Mouse (Mus musculus) heart, embryonic 12.5 days (tissue): ENCODE data around the gene Smyd1. TPM values are rescaled to one million over a fixed set of nuclear protein-coding genes. Genes with fewer than 3 reads are reported as not detected.

Source experiments
- ATAC-seq: fragments of 200-750 bp; cut with Nextera tagmentation; 2 replicates; pipeline ENCODE4 v1.8.0; 2017; ENCODE audit warnings: moderate TSS enrichment, moderate library complexity; ENCODE audit not compliant: insufficient number of reproducible peaks, low FRiP score
- H3K27ac ChIP-seq: fragments of 300-500 bp; sonication (generic); 2 replicates; pipeline ENCODE4 v1.5.1; 2016; ENCODE audit warnings: mild to moderate bottlenecking, moderate library complexity; ENCODE audit not compliant: poor library complexity, severe bottlenecking
- H3K27me3 ChIP-seq: fragments of 300-500 bp; sonication (generic); replicated peaks from 2 replicates; pipeline ENCODE4 v1.6.1; 2016; ENCODE audit warnings: mild to moderate bottlenecking, moderate library complexity
- H3K36me3 ChIP-seq: fragments of 300-500 bp; sonication (generic); 2 replicates; pipeline ENCODE4 v1.6.1; 2016; ENCODE audit warnings: mild to moderate bottlenecking, moderate library complexity
- H3K4me1 ChIP-seq: fragments of 300-500 bp; sonication (generic); replicated peaks from 2 replicates; pipeline ENCODE4 v1.6.1; 2016; ENCODE audit warnings: mild to moderate bottlenecking
- H3K4me2 ChIP-seq: fragments of 300-500 bp; sonication (generic); 2 replicates; pipeline ENCODE4 v1.6.1; 2016; ENCODE audit warnings: mild to moderate bottlenecking, moderate library complexity
- H3K4me3 ChIP-seq: fragments of 300-500 bp; sonication (generic); 2 replicates; pipeline ENCODE4 v1.5.1; 2016; ENCODE audit warnings: mild to moderate bottlenecking
- H3K9ac ChIP-seq: fragments of 300-500 bp; sonication (generic); 2 replicates; pipeline ENCODE4 v1.6.1; 2016; ENCODE audit warnings: mild to moderate bottlenecking, moderate library complexity
- H3K9me3 ChIP-seq: fragments of 300-500 bp; sonication (generic); replicated peaks from 2 replicates; pipeline ENCODE4 v1.6.1; 2016; ENCODE audit warnings: mild to moderate bottlenecking, moderate library complexity
- WGBS: fragments of 180-500 bp; shearing (Covaris S2); methylation state at CpG from one replicate; pipeline ENCODE4 v1.1.7; 2016; 5-methylcytosine and 5-hydroxymethylcytosine counted together
- polyA plus RNA-seq: library from polyadenylated mRNA; unstranded; fragments of >200 nt; fragmentation: Nextera tagmentation; extraction: Ambion mirVana; gene quantifications from 2 replicates; pipeline ENCODE4 v1.2.1, GENCODE M21; 2016

Gene Smyd1
- polyA plus RNA-seq, 1 experiment from 2014 or later, result 113 TPM

DNA sequence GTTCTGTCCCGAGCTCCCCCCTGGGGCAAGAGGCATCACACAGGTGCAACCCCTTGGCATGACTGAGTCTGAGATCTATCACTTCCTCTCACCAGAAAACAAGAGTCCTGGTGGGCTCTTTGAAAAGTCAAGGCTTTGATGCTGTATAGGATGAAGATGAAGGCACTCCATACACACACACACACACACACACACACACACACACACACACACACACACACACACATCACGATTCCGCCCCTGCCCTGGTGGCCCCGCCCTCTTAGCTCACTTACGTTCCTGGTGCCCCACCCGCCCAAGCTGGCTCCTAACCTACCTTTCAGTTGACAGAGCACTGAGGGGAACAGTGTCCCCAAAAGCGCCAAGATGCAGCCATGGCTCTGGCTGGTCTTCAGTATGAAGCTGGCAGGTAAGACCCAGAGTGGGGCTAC, 473 bp upstream of the Smyd1 start, which contains the start of gene Cd8b1:
Gene Cd8b1, plus strand, starts transcription at position 298 of the 431 bp plus-strand sequence.
- no peak within 1 kb of the TSS for H3K9ac ChIP-seq
- H3K9me3 ChIP-seq, result no peaks in the 10 kb centered on the region
- no peaks in the 10 kb centered on the region for H3K36me3 ChIP-seq
- H3K4me2 ChIP-seq, result no peak within 1 kb of the TSS
- WGBS, result 77% methylated on average over 7 of the region's 7 CpGs
- no peak within 1 kb of the TSS for H3K27ac ChIP-seq
- no peaks in the 10 kb centered on the region for H3K4me1 ChIP-seq
- no peak within 1 kb of the TSS for H3K4me3 ChIP-seq
- no peak for ATAC-seq
- no peaks in the 10 kb centered on the region for H3K27me3 ChIP-seq

DNA sequence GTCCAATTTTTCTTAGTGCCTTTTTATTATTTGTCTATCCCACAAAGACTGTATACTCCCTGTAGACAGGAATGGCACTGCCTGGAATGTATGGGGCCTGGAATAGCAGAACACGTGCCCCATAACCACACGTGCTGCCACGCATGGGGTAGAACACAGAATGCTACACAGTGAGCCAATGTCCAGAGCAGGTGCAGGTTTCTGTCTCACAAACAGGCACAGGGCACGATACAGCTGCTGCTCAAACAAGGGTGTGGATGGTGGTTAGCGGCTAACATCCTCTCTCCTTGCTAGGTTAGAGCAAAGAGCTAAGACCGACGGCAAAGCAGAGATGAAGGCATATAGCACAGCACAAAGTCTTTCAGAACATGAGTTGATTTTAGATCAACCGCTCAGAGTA, 14.5 kb downstream of the Smyd1 start:
- Histone ChIP-seq H3K4me3 (no peak overlapping the region), H3K9me3 (no peaks in the 10 kb centered on the region), H3K36me3 (no peaks in the 10 kb centered on the region), H3K9ac (no peak overlapping the region), H3K4me1 (no peaks in the 10 kb centered on the region), H3K27ac (no peak overlapping the region), H3K27me3 (no peaks in the 10 kb centered on the region), H3K4me2 (no peak overlapping the region)
- 78% methylated on average over 8 of the region's 8 CpGs for WGBS
- ATAC-seq, result no peak

DNA sequence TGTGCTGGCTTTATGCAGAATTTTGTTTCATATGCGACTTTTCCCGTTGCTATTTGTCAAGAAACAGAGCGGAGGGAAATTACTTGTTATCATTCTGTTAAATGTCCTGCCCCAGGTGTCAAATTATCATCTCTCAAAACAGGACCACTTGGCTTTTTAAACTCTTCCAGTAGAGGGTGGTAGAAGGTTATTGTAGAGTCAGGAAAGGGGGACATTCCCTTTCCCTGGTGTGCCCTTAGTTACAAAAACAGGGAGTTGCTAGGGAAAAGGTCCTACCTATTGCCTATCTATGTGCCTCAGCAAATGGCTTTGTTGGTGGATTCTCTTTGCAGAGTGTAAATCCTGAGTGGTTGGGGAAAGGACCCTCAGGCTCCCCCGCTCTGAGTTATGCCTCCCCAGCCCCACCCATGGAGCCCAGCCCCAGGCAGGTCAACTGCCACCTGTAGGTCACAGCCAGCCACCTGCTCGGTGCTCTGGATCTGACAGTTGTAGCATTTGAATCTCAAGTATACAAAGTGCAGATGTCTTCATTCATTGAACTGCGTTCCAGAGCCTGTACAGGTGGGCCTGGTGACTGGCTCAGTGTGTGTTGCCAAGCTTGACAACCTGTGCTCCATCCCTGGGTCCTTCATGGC, 19.8 kb downstream of the Smyd1 start:
- H3K9ac ChIP-seq, result no peak overlapping the region
- ATAC-seq, result no peak
- H3K36me3 ChIP-seq, result no peaks in the 10 kb centered on the region
- H3K4me2 ChIP-seq, result no peak overlapping the region
- 57% methylated on average over 6 of the region's 6 CpGs for WGBS
- H3K27ac ChIP-seq, result no peak overlapping the region
- H3K27me3 ChIP-seq, result no peaks in the 10 kb centered on the region
- H3K9me3 ChIP-seq, result no peaks in the 10 kb centered on the region
- no peaks in the 10 kb centered on the region for H3K4me1 ChIP-seq
- no peak overlapping the region for H3K4me3 ChIP-seq

DNA sequence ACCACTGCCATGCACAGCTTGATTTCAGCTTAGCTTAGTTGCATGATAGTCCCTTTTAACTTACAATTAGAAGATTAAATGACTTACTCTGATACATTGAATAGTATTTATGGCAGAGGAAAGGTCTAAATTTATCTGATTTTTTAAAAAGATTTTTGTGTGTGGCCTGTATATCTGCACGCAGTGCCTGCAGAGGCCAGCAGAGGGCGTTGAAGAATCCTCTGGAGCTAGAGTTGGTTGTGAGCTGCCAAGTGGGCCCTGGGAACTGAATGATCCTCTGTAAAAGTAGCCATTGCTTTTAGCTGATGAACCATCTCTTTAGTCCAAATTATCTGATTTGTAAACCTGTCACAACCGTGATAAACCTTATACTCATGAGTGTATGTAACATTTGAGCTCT, 23.3 kb downstream of the Smyd1 start:
- Histone ChIP-seq H3K9ac (no peak overlapping the region), H3K4me3 (no peak overlapping the region), H3K36me3 (no peaks in the 10 kb centered on the region), H3K27ac (no peak overlapping the region), H3K27me3 (no peaks in the 10 kb centered on the region), H3K9me3 (no peaks in the 10 kb centered on the region), H3K4me1 (no peaks in the 10 kb centered on the region), H3K4me2 (no peak overlapping the region)
- 38% methylated on average over 3 of the region's 3 CpGs for WGBS
- ATAC-seq, result no peak

DNA sequence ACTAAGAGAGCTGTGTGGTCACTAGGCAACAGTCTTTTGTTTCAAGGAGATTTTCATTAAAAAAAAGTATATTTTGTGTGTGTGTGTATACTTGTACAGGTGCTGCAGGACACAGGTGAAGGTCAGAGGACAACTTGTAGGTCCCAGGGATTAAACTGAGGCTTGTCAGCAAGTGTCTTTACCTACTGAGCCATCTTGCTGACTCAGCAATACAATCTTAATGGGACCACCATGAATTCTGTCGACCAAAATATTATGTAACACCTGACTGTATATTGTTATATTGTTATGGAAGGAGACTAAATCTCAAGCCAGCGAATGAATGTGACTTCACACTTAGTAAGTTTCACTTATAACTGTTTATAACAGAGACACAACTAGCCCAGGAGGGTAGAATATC, 24.0 kb downstream of the Smyd1 start:
- 57% methylated on average over 2 of the region's 2 CpGs for WGBS
- no peaks in the 10 kb centered on the region for H3K27me3 ChIP-seq
- H3K36me3 ChIP-seq, result no peaks in the 10 kb centered on the region
- H3K4me3 ChIP-seq, result no peak overlapping the region
- H3K9ac ChIP-seq, result no peak overlapping the region
- H3K4me2 ChIP-seq, result no peak overlapping the region
- no peak for ATAC-seq
- no peaks in the 10 kb centered on the region for H3K4me1 ChIP-seq
- H3K27ac ChIP-seq, result no peak overlapping the region
- no peaks in the 10 kb centered on the region for H3K9me3 ChIP-seq

DNA sequence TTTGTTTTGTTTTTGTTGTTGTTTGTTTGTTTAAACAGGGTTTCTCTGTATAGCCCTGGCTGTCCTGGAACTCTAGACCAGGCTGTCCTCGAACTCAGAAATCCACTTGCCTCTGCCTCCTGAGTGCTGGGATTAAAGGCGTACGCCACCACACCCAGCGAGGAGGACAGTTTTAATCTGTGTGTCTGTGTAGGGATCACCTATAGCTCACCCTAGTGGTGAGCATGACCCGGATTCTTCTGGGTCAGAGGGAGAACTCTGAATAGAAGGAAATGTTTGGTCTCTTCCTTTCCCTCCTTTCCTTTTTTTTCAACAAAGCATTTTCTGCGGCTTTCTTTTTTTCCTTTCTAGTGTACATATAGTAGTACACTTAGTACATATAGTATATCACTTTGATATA, 26.7 kb downstream of the Smyd1 start:
- 66% methylated on average over 6 of the region's 6 CpGs for WGBS
- no peak for ATAC-seq
- no peaks in the 10 kb centered on the region for H3K36me3 ChIP-seq
- H3K9me3 ChIP-seq, result no peaks in the 10 kb centered on the region
- H3K27me3 ChIP-seq, result no peaks in the 10 kb centered on the region
- H3K9ac ChIP-seq, result no peak overlapping the region
- no peak overlapping the region for H3K4me2 ChIP-seq
- no peaks in the 10 kb centered on the region for H3K4me1 ChIP-seq
- H3K4me3 ChIP-seq, result no peak overlapping the region
- no peak overlapping the region for H3K27ac ChIP-seq

DNA sequence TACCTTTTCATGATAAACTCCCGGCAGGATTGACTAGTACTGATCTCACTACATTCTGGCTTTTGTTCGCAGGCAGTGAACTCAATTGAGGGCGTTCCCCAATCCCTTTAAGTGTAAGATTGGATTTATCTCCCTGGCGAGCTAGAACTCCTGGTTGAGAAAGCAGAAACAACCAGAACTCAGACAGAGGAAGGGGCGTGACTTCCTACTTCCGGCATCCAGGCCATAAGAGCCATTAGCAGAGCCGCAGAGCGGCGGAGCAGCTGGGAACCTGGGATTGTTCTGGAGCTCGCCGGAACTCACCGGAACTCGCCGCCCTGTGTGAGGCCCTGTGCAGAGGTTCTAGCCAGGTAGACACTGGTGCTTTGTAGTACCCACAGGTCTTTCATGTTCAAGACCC, 28.5 kb downstream of the Smyd1 start:
- WGBS, result 83% methylated on average over 14 of the region's 14 CpGs
- H3K4me3 ChIP-seq, result no peak overlapping the region

DNA sequence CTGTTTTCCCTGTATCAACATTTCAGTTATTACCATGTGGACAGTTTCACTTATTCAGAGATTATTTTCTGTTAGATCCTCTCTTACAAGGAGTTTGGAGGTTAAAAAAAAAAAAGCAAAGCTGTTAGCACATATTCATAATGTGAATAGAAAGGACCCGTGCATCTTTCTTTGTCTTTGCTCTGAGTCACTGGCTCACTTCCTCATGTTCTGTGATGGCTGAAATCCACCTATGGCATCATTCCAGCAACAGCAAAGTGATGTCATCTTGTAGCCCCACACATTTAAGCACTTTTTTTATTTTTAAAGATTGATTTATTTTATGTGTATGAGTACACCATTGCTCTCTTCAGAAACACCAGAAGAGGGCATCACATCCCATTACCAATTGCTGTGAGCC, 42.6 kb downstream of the Smyd1 start:
- Histone ChIP-seq H3K4me1 (no peaks in the 10 kb centered on the region; the same call in 1 of the 2 replicates), H3K9ac (no peak overlapping the region)
- ATAC-seq, result no peak

More for the DNA sequence above, 28.5 kb downstream of the Smyd1 start:
- no peak overlapping the region for H3K4me2 ChIP-seq
- no peak overlapping the region for H3K9ac ChIP-seq
- H3K27me3 ChIP-seq, result no peaks in the 10 kb centered on the region
- H3K4me1 ChIP-seq, result no peaks in the 10 kb centered on the region
- H3K9me3 ChIP-seq, result peaks cover 3% of the 10 kb centered on the region; the same call in 1 of the 2 replicates
- no peak overlapping the region for H3K27ac ChIP-seq
- no peak for ATAC-seq
- no peaks in the 10 kb centered on the region for H3K36me3 ChIP-seq

DNA sequence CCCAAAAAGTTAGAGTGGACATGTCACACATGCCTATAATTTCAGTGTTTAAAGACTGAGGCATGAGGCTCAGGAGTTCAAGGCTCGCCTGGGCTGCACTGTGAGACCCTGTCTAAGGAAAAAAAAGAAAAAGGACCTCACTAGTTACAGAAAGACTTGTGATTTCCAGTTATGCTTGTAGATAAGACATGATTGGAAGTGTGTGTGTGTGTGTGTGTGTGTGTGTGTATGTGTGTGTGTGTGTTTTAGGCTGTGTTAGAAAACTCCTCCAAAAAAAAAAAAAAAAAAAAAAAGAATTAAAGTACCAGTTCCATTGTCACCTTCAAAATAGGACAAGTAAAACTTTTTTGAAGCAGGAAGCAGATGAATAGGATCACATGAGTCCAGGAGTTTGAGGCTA, 47.4 kb downstream of the Smyd1 start:
- H3K9me3 ChIP-seq, result no peaks in the 10 kb centered on the region
- ATAC-seq, result no peak
- 86% methylated on average over 1 of the region's 1 CpGs for WGBS
- H3K27ac ChIP-seq, result no peak overlapping the region
- no peaks in the 10 kb centered on the region for H3K27me3 ChIP-seq
- H3K4me1 ChIP-seq, result peaks cover 16% of the 10 kb centered on the region
- H3K4me3 ChIP-seq, result no peak overlapping the region
- H3K36me3 ChIP-seq, result no peaks in the 10 kb centered on the region
- H3K9ac ChIP-seq, result no peak overlapping the region
- no peak overlapping the region for H3K4me2 ChIP-seq

More for the DNA sequence above, 42.6 kb downstream of the Smyd1 start:
- H3K27me3 ChIP-seq, result no peaks in the 10 kb centered on the region
- H3K4me2 ChIP-seq, result no peak overlapping the region
- no peaks in the 10 kb centered on the region for H3K9me3 ChIP-seq
- H3K4me3 ChIP-seq, result no peak overlapping the region
- H3K36me3 ChIP-seq, result peaks cover 6% of the 10 kb centered on the region
- WGBS, result 62% methylated on average over 1 of the region's 1 CpGs
- H3K27ac ChIP-seq, result no peak overlapping the region

DNA sequence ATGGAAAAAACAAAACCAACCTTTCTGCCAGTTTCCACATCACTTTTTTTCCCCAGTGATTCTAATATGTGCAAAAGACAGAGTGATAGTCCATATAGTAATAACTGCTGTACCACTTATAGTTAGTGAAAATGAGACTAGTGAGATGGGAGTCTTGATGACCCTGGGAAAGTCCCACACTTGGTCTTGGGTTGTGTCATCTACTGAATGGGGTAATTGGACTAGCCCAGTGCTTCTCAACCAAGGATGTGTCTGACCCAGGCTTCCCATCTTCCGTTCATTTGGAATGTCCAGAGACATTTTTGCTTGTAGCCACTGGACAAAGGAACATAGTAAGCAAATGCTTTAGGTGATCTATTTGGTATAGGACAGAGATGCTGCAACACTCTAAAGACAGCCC, 48.3 kb downstream of the Smyd1 start:
- no peak overlapping the region for H3K9ac ChIP-seq
- H3K27me3 ChIP-seq, result no peaks in the 10 kb centered on the region
- ATAC-seq, result no peak
- no peaks in the 10 kb centered on the region for H3K9me3 ChIP-seq
- H3K4me1 ChIP-seq, result peaks cover 21% of the 10 kb centered on the region
- H3K36me3 ChIP-seq, result no peaks in the 10 kb centered on the region
- WGBS, result 82% methylated on average over 1 of the region's 1 CpGs
- no peak overlapping the region for H3K4me3 ChIP-seq
- no peak overlapping the region for H3K27ac ChIP-seq
- H3K4me2 ChIP-seq, result no peak overlapping the region

DNA sequence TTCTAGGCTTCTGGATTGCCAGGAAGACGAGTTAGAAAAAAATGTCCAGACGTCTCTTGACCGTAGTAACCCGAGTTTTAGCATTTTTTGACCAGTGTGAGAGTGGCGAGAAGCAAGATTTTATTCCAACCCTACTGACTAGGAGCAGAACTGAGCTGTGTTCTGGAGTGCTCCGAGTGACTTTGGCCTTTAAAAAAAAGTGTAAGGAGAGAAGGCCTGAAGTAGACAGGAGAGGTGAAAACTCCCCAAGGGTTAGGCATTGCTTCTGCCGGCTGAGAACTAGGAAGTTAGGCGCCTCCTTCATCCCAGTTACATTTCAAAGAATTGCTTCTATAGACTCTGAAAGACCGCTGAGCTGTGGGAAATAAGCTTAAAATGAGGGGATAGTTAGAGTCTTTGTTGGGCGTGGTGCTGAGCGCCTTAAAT, 49.7 kb downstream of the Smyd1 start:
- Histone ChIP-seq H3K9me3 (no peaks in the 10 kb centered on the region), H3K36me3 (no peaks in the 10 kb centered on the region)

More for the DNA sequence above, 49.7 kb downstream of the Smyd1 start:
- peak overlapping the region; percentile 87 for H3K4me3 ChIP-seq
- peaks cover 27% of the 10 kb centered on the region for H3K4me1 ChIP-seq
- WGBS, result 1% methylated on average over 11 of the region's 11 CpGs
- ATAC-seq, result no peak
- H3K4me2 ChIP-seq, result peak overlapping the region; percentile 87
- H3K9ac ChIP-seq, result peak overlapping the region; percentile 97
- peak overlapping the region; percentile 98 for H3K27ac ChIP-seq
- no peaks in the 10 kb centered on the region for H3K27me3 ChIP-seq
